Mouse (Mus musculus): ENCODE results near the gene Meis2. TPM values are rescaled to one million over a fixed set of nuclear protein-coding genes. Genes with fewer than 3 reads are reported as not detected.

The Meis2 gene
- polyA plus RNA-seq, 1 experiment from 2014 or later = 139 TPM

- no peak overlapping the region for H3K4me2 ChIP-seq
- peak; percentile 37; the same call in 1 of the 2 replicates for ATAC-seq (ENCODE audit: low FRiP score)
- no peaks in the 10 kb centered on the region for H3K27me3 ChIP-seq
- no peak overlapping the region for H3K4me3 ChIP-seq
- H3K36me3 ChIP-seq = no peaks in the 10 kb centered on the region; the same call in 1 of the 2 replicates
- H3K9ac ChIP-seq = no peak overlapping the region; the same call in 1 of the 2 replicates
- H3K4me1 ChIP-seq (replicated peaks) = peaks cover 38% of the 10 kb centered on the region
- H3K27ac ChIP-seq = peak overlapping the region; percentile 44; the same call in 1 of the 2 replicates
- 78% methylated on average over 3 of the region's 3 CpGs for WGBS
- H3K9me3 ChIP-seq = no peaks in the 10 kb centered on the region
Measured at GRCm38 (mm10) chr2:116010061-116010460, 55.6 kb downstream of the Meis2 start.

GRCm38 (mm10) chr2:116009097-116009970, 56.3 kb downstream of the Meis2 start:
- Histone ChIP-seq H3K36me3 (peaks cover 2% of the 10 kb centered on the region; the same call in 1 of the 2 replicates), H3K27me3 (no peaks in the 10 kb centered on the region), H3K4me1 (replicated peaks) (peaks cover 46% of the 10 kb centered on the region), H3K4me2 (peak overlapping the region; percentile 53), H3K9me3 (no peaks in the 10 kb centered on the region), H3K9ac (peak overlapping the region; percentile 69), H3K27ac (peak overlapping the region; percentile 78), H3K4me3 (peak overlapping the region; percentile 22)
- WGBS = 11% methylated on average over 20 of the region's 20 CpGs
- ATAC-seq (ENCODE audit: low FRiP score) = peak; percentile 81

- Histone ChIP-seq H3K36me3 (peaks cover 11% of the 10 kb centered on the region; the same call in 1 of the 2 replicates), H3K9ac (no peak overlapping the region), H3K4me1 (replicated peaks) (peaks cover 62% of the 10 kb centered on the region), H3K27ac (peak overlapping the region; percentile 45), H3K4me3 (no peak overlapping the region), H3K4me2 (no peak overlapping the region), H3K9me3 (no peaks in the 10 kb centered on the region), H3K27me3 (no peaks in the 10 kb centered on the region)
- ATAC-seq (ENCODE audit: low FRiP score) = peak; percentile 57
- 47% methylated on average over 4 of the region's 6 CpGs for WGBS
Measured at GRCm38 (mm10) chr2:116002354-116002753, 63.3 kb downstream of the Meis2 start.

GRCm38 (mm10) chr2:116001352-116002138, 64.1 kb downstream of the Meis2 start:
- no peak overlapping the region for H3K9ac ChIP-seq
- H3K27ac ChIP-seq = peak overlapping the region; percentile 45
- peaks cover 11% of the 10 kb centered on the region; the same call in 1 of the 2 replicates for H3K36me3 ChIP-seq
- no peak overlapping the region for H3K4me3 ChIP-seq
- H3K4me1 ChIP-seq (replicated peaks) = peaks cover 68% of the 10 kb centered on the region
- H3K9me3 ChIP-seq = no peaks in the 10 kb centered on the region
- H3K4me2 ChIP-seq = no peak overlapping the region
- 27% methylated on average over 6 of the region's 6 CpGs for WGBS
- no peaks in the 10 kb centered on the region for H3K27me3 ChIP-seq
- ATAC-seq (ENCODE audit: low FRiP score) = peak; percentile 37; the same call in 1 of the 2 replicates

- H3K36me3 ChIP-seq = peaks cover 11% of the 10 kb centered on the region; the same call in 1 of the 2 replicates
- WGBS = 53% methylated on average over 5 of the region's 5 CpGs
- H3K4me3 ChIP-seq = no peak overlapping the region
- no peak overlapping the region for H3K27ac ChIP-seq
- no peaks in the 10 kb centered on the region for H3K9me3 ChIP-seq
- ATAC-seq (ENCODE audit: low FRiP score) = no peak
- no peak overlapping the region for H3K4me2 ChIP-seq
- no peak overlapping the region for H3K9ac ChIP-seq
- peaks cover 66% of the 10 kb centered on the region for H3K4me1 ChIP-seq (replicated peaks)
- H3K27me3 ChIP-seq = no peaks in the 10 kb centered on the region
Measured at GRCm38 (mm10) chr2:116000514-116000913, 65.1 kb downstream of the Meis2 start.

GRCm38 (mm10) chr2:115998802-115999201, 66.8 kb downstream of the Meis2 start:
- WGBS = 82% methylated on average over 5 of the region's 5 CpGs
- no peak overlapping the region for H3K4me2 ChIP-seq
- H3K27ac ChIP-seq = no peak overlapping the region
- H3K9me3 ChIP-seq = no peaks in the 10 kb centered on the region
- peaks cover 60% of the 10 kb centered on the region for H3K4me1 ChIP-seq (replicated peaks)
- peaks cover 8% of the 10 kb centered on the region; the same call in 1 of the 2 replicates for H3K36me3 ChIP-seq
- H3K27me3 ChIP-seq = no peaks in the 10 kb centered on the region
- H3K4me3 ChIP-seq = no peak overlapping the region
- H3K9ac ChIP-seq = no peak overlapping the region
- no peak for ATAC-seq (ENCODE audit: low FRiP score)

- Histone ChIP-seq H3K9ac (no peak overlapping the region), H3K4me3 (no peak overlapping the region), H3K9me3 (no peaks in the 10 kb centered on the region), H3K4me2 (no peak overlapping the region), H3K4me1 (replicated peaks) (peaks cover 44% of the 10 kb centered on the region), H3K27ac (no peak overlapping the region), H3K36me3 (peaks cover 8% of the 10 kb centered on the region; the same call in 1 of the 2 replicates), H3K27me3 (no peaks in the 10 kb centered on the region)
- ATAC-seq (ENCODE audit: low FRiP score) = no peak
- 49% methylated on average over 2 of the region's 2 CpGs for WGBS
Measured at GRCm38 (mm10) chr2:115996438-115996837, 69.2 kb downstream of the Meis2 start.

- WGBS = 62% methylated on average over 4 of the region's 4 CpGs
- Histone ChIP-seq H3K4me1 (replicated peaks) (peaks cover 30% of the 10 kb centered on the region), H3K27me3 (no peaks in the 10 kb centered on the region), H3K4me3 (no peak overlapping the region), H3K9ac (no peak overlapping the region), H3K27ac (peak overlapping the region; percentile 45; the same call in 1 of the 2 replicates), H3K4me2 (no peak overlapping the region), H3K9me3 (no peaks in the 10 kb centered on the region), H3K36me3 (peaks cover 8% of the 10 kb centered on the region; the same call in 1 of the 2 replicates)
- no peak for ATAC-seq (ENCODE audit: low FRiP score)
Measured at GRCm38 (mm10) chr2:115993877-115994276, 71.8 kb downstream of the Meis2 start.

- ATAC-seq (ENCODE audit: low FRiP score) = no peak
- Histone ChIP-seq H3K9me3 (no peaks in the 10 kb centered on the region), H3K4me3 (no peak overlapping the region), H3K4me1 (replicated peaks) (peaks cover 22% of the 10 kb centered on the region), H3K9ac (no peak overlapping the region), H3K27ac (no peak overlapping the region), H3K36me3 (peaks cover 3% of the 10 kb centered on the region; the same call in 1 of the 2 replicates), H3K4me2 (no peak overlapping the region), H3K27me3 (no peaks in the 10 kb centered on the region)
- 96% methylated on average over 6 of the region's 6 CpGs for WGBS
Measured at GRCm38 (mm10) chr2:115989249-115989648, 76.4 kb downstream of the Meis2 start.

- peak overlapping the region; percentile 5; the same call in 1 of the 2 replicates for H3K27ac ChIP-seq
- 82% methylated on average over 4 of the region's 4 CpGs for WGBS
Measured at GRCm38 (mm10) chr2:115988448-115988847, 77.2 kb downstream of the Meis2 start.

GRCm38 (mm10) chr2:115984952-115985351, 80.7 kb downstream of the Meis2 start:
- WGBS = 70% methylated on average over 9 of the region's 9 CpGs
- ATAC-seq (ENCODE audit: low FRiP score) = no peak

More at GRCm38 (mm10) chr2:115988448-115988847, 77.2 kb downstream of the Meis2 start:
- H3K4me3 ChIP-seq = no peak overlapping the region
- H3K27me3 ChIP-seq = no peaks in the 10 kb centered on the region
- no peak overlapping the region for H3K4me2 ChIP-seq
- ATAC-seq (ENCODE audit: low FRiP score) = no peak
- peaks cover 3% of the 10 kb centered on the region; the same call in 1 of the 2 replicates for H3K36me3 ChIP-seq
- peaks cover 21% of the 10 kb centered on the region for H3K4me1 ChIP-seq (replicated peaks)
- no peaks in the 10 kb centered on the region for H3K9me3 ChIP-seq
- no peak overlapping the region for H3K9ac ChIP-seq

GRCm38 (mm10) chr2:115984487-115984886, 81.2 kb downstream of the Meis2 start:
- H3K4me3 ChIP-seq = no peak overlapping the region
- no peak overlapping the region for H3K9ac ChIP-seq

More at GRCm38 (mm10) chr2:115984952-115985351, 80.7 kb downstream of the Meis2 start:
- Histone ChIP-seq H3K9ac (no peak overlapping the region), H3K4me1 (replicated peaks) (peaks cover 42% of the 10 kb centered on the region), H3K27ac (no peak overlapping the region; the same call in 1 of the 2 replicates), H3K27me3 (no peaks in the 10 kb centered on the region), H3K4me2 (no peak overlapping the region), H3K9me3 (no peaks in the 10 kb centered on the region), H3K4me3 (no peak overlapping the region), H3K36me3 (peaks cover 3% of the 10 kb centered on the region; the same call in 1 of the 2 replicates)

More at GRCm38 (mm10) chr2:115984487-115984886, 81.2 kb downstream of the Meis2 start:
- 77% methylated on average over 4 of the region's 4 CpGs for WGBS
- H3K36me3 ChIP-seq = peaks cover 3% of the 10 kb centered on the region; the same call in 1 of the 2 replicates
- no peak overlapping the region for H3K4me2 ChIP-seq
- no peaks in the 10 kb centered on the region for H3K27me3 ChIP-seq
- H3K4me1 ChIP-seq (replicated peaks) = peaks cover 46% of the 10 kb centered on the region
- H3K27ac ChIP-seq = no peak overlapping the region; the same call in 1 of the 2 replicates
- no peak for ATAC-seq (ENCODE audit: low FRiP score)
- no peaks in the 10 kb centered on the region for H3K9me3 ChIP-seq

Measured in hindbrain, embryonic 13.5 days (tissue).